Mouse (Mus musculus): ENCODE data around the gene Hdac5.

GRCm38 (mm10) chr11:102207825-102208777 is 21.9 kb downstream of the Hdac5 start:
- TF ChIP-seq CTCF (IDR thresholded peaks at IDR 0.05; ENCODE audit: extremely low read depth, insufficient read length, insufficient replicate concordance, low read depth, low read length) (no peak), POLR2A (IDR thresholded peaks at IDR 0.05; ENCODE audit: low read depth, low read length) (no peak)
